Mouse (Mus musculus) erythroblast, embryonic 14.5 days (primary cell): ENCODE measurements around the gene Capn2. TPM values are rescaled to one million over a fixed set of nuclear protein-coding genes. Genes with fewer than 3 reads are reported as not detected.

ENCODE experiments used
- H3K27me3 ChIP-seq: 2 replicates; pipeline ENCODE4 v1.6.1; 2012; ENCODE audit warnings: inconsistent platforms; ENCODE audit not compliant: control insufficient read depth
- H3K36me3 ChIP-seq: 2 replicates; pipeline ENCODE4 v1.6.1; 2012; ENCODE audit warnings: mild to moderate bottlenecking, inconsistent platforms; ENCODE audit not compliant: control insufficient read depth
- H3K4me1 ChIP-seq: 2 replicates; pipeline ENCODE4 v1.6.1; 2012; ENCODE audit warnings: inconsistent platforms; ENCODE audit not compliant: control insufficient read depth
- H3K4me3 ChIP-seq: replicated peaks from 2 replicates; pipeline ENCODE3; 2012; ENCODE audit warnings: moderate library complexity, mild to moderate bottlenecking, inconsistent platforms
- H3K9me3 ChIP-seq: 2 replicates; pipeline ENCODE4 v1.6.1; 2012; ENCODE audit warnings: low read length, inconsistent platforms, mixed read lengths; ENCODE audit not compliant: control insufficient read depth
- GATA1 ChIP-seq: IDR thresholded peaks from 2 replicates; pipeline ENCODE4 v1.6.1; 2012; ENCODE audit warnings: low read length, inconsistent platforms, mixed read lengths
- TAL1 ChIP-seq: IDR thresholded peaks from 3 replicates; pipeline ENCODE4 v1.6.1; 2012; ENCODE audit warnings: low read length, inconsistent platforms, mixed read lengths
- polyA plus RNA-seq: library from polyadenylated mRNA; stranded (reverse); fragments of >175 nt; gene quantifications from 2 replicates; pipeline ENCODE4 v1.2.3, GENCODE M21; 2012

Gene Capn2
- polyA plus RNA-seq, 1 experiment, result 0.03 TPM

GRCm38 (mm10) chr1:182553649-182554375 is 36.4 kb upstream of the Capn2 start:
- TF ChIP-seq TAL1, result no peak
- no peak for TF ChIP-seq GATA1
- Histone ChIP-seq H3K27me3 (no peaks in the 10 kb centered on the region), H3K4me3 (no peak overlapping the region), H3K36me3 (no peaks in the 10 kb centered on the region), H3K4me1 (peaks cover 5% of the 10 kb centered on the region), H3K9me3 (no peaks in the 10 kb centered on the region)

DNA sequence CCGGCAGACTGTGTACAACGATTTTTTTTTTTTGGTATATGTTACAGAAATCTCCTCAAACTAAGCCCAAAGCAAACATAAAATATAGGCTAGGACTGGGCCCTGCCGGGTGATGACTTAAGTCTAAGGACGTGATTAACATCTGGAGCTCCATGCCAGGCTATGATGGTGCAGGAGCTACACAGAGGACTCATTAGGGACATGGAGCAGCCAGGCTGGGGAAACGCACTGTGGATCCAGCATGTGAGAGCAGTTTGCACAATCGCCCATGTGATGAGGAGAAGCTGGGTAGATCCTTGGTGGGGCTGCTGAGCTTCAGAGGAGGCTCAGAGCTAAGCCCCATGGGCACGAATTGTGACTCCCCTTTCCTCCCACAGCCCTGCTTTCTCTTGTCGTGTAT is 33.4 kb upstream of the Capn2 start:
- H3K9me3 ChIP-seq, result no peaks in the 10 kb centered on the region
- H3K36me3 ChIP-seq, result no peaks in the 10 kb centered on the region
- H3K4me3 ChIP-seq, result no peak overlapping the region
- no peaks in the 10 kb centered on the region for H3K27me3 ChIP-seq
- peaks cover 5% of the 10 kb centered on the region for H3K4me1 ChIP-seq
- TF ChIP-seq TAL1 (no peak), GATA1 (no peak)

DNA sequence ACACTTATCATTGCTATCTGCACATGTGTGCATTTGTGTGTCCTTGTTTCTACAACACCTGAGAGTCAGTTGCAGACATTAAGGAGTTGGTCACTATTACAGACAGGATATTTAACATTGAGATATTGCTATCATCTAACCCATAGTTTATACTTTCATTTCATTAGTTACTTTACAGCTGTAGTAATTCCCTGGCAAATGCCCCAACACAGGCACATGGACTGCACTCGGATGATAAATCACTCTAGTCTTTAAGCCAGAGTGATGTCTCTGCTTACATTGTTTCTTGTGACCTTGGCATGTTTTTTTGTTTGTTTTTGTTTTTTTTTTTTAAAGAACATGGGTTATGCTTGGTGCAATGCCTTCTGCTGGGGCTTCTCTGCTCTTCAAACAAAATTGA is 26.5 kb upstream of the Capn2 start:
- Histone ChIP-seq H3K9me3 (no peaks in the 10 kb centered on the region), H3K27me3 (no peaks in the 10 kb centered on the region), H3K4me1 (peaks cover 2% of the 10 kb centered on the region), H3K4me3 (no peak overlapping the region), H3K36me3 (no peaks in the 10 kb centered on the region)
- TF ChIP-seq GATA1 (no peak), TAL1 (no peak)

- Histone ChIP-seq H3K4me3 (no peak overlapping the region), H3K27me3 (no peaks in the 10 kb centered on the region), H3K4me1 (peaks cover 3% of the 10 kb centered on the region), H3K36me3 (no peaks in the 10 kb centered on the region), H3K9me3 (no peaks in the 10 kb centered on the region)
- no peak for TF ChIP-seq TAL1
Observed at GRCm38 (mm10) chr1:182543136-182543535, 25.7 kb upstream of the Capn2 start.

- TF ChIP-seq GATA1 (no peak), TAL1 (no peak)
- Histone ChIP-seq H3K4me1 (peaks cover 3% of the 10 kb centered on the region), H3K9me3 (no peaks in the 10 kb centered on the region), H3K27me3 (no peaks in the 10 kb centered on the region), H3K36me3 (no peaks in the 10 kb centered on the region), H3K4me3 (no peak overlapping the region)
Observed at GRCm38 (mm10) chr1:182542110-182542509, 24.7 kb upstream of the Capn2 start.

DNA sequence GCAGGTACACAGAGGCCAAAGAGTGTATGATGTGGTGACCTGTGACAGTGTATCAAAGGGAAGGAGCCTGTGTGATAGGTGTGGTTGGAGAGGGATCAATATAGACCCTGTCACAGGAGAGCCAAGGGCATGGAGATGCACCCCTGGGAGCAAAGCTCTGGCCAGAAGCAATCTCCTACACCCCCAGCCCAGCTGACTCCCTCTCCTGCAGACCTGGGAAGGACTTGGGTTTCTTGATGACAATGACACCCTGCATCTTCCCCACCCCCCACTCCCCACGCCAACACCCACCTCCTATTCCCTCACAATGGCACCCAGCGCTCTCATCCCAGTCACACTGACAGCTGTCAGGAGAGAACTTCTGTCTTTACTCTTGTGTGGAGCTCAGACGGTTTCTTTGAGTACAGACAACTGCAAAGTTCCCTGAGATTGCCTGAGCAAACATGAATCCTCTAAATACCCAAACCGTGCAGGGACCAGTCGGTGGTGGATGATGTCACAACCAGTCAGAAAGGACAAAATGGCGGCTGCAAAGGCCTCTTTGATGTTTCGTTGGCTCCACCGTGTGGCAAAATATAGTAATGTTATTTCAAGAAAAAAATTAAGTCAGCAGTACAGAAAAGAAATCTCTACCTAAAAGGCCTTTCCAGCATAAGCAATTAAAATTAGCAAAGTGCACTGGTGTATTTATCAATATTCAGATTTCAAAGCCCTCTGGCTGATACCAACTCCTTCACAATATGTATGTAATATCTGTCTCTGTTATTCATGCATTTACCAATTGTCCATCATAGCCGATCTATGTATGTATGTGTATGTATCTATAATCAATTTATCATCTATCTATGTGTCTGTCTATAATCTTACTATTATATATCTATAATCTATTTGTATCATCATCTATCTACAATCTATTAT is 21.9 kb upstream of the Capn2 start:
- TF ChIP-seq GATA1 (no peak), TAL1 (no peak)
- Histone ChIP-seq H3K4me3 (peak overlapping the region; percentile 41), H3K36me3 (no peaks in the 10 kb centered on the region), H3K27me3 (no peaks in the 10 kb centered on the region), H3K4me1 (peaks cover 3% of the 10 kb centered on the region), H3K9me3 (no peaks in the 10 kb centered on the region)

- Histone ChIP-seq H3K36me3 (no peaks in the 10 kb centered on the region), H3K9me3 (no peaks in the 10 kb centered on the region), H3K27me3 (no peaks in the 10 kb centered on the region), H3K4me1 (peaks cover 3% of the 10 kb centered on the region), H3K4me3 (no peak overlapping the region)
- TF ChIP-seq GATA1 (no peak), TAL1 (no peak)
Observed at GRCm38 (mm10) chr1:182535080-182535481, 17.7 kb upstream of the Capn2 start.

DNA sequence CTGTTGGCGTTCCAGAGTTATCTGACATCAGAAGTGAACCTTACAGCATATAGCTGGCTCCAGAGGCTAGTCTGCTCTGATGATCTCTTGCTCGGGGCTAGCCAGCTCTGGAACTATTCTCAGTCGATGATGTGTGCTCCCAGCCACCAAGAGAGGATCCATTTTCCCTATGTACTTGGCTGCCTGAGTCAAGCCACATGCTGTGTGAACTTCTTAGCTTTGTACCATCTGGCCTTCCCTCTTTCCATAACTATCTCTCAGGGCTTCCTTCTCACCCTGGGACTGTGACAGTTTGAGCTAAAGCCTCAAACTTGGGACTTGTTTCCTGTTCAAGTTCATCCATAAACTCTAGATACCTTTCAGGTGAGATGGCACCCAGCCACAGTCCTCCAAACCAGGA is 16.2 kb upstream of the Capn2 start:
- TF ChIP-seq GATA1 (no peak), TAL1 (no peak)
- no peak overlapping the region for H3K4me3 ChIP-seq
- H3K4me1 ChIP-seq, result no peaks in the 10 kb centered on the region; the same call in 1 of the 2 replicates
- peaks cover 2% of the 10 kb centered on the region for H3K27me3 ChIP-seq
- no peaks in the 10 kb centered on the region for H3K9me3 ChIP-seq
- H3K36me3 ChIP-seq, result no peaks in the 10 kb centered on the region
